Mouse (Mus musculus) thymus, adult 18-20 months (tissue): ENCODE measurements at regions not wholly inside any gene's neighbourhood (a gene's known extent, or its start where the extent isn't known, plus 50 kb on each side); places are given as distances from the start of the nearest gene placed in this dataset.

ENCODE experiments used
- DNase-seq, 2 experiments: peaks; one replicate each; pipeline ENCODE4 v3.0.0; 2022; ENCODE audit warnings: mixed read lengths in 2 of 2

DNA sequence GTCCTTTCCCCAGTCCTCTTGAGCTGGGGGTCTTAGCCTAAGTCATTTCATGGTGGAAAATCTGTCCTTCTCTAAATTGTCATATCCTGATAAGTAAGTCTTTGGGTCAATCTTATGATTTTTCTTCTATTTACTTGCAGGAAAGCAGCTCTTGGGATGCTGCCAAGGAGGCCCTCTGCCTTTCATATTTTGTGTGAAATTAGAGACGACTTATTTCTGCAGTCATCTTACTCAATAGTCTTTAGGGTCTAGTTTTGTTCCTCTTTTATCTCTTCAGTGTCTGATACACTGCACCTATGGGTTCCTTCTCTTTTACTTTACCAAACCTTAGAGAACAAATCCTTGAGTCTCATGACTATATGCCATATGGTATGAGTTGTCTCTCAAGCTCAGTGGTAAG lies 196.0 kb upstream of the Jun start:
- DNase-seq: no peak

DNA sequence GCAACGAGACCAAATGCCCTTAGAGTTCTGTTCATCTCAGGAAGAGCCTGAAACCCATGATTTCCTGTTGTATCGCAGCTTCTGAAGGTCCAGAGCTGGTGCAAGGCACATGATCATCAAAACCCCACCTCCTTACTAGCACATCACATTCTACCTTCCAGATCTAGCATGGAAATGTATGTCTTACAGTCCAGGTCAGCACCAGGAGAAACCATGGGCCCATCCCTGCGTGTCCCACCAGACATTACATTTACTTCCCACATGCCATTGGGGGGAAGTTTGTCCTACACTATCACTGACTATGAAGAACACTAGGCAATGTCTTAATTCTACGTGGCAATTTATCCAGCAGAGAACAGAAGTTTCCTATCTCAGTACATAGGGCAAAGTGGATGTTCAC lies 197.0 kb upstream of the Jun start:
- no peak for DNase-seq

DNA sequence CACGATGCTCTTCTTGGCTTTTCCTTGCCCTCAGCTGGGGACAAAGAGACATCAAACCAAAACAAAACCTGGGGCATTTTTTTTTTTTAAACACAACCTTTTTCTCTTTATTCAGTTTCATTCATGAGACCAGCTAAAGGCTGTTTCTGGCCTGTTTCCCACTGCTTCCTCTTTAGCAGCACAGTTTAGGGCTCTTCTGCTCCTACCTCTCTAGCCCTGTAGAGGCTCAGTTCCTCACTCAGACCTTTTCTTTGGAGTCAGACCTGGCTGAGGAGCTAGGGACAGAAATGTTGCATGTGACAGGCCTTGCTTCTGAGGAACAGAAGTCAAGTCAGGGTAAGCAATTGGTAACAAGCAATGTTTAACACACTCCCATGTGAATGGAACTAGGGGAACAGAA lies 198.1 kb upstream of the Jun start:
- DNase-seq: no peak

DNA sequence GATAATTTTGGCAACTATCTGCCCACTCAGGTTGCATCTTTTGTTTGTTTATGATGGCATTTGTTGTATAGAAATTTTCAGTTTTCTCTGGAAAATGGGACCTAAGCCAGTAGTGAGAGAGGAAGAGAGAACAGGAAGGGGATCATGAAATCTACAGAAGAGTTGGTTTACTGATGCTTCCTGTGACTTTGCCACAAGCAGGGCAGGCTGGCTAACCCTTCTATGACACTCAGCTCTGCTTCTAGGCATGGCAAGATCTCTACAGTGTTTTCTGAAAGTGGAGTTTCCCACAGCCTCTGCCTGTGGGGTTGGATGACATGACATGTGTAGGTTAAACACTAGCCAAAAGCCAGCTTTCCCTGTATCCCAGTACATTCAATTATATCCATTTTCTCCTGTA lies 217.7 kb upstream of the Jun start:
- no peak for DNase-seq

DNA sequence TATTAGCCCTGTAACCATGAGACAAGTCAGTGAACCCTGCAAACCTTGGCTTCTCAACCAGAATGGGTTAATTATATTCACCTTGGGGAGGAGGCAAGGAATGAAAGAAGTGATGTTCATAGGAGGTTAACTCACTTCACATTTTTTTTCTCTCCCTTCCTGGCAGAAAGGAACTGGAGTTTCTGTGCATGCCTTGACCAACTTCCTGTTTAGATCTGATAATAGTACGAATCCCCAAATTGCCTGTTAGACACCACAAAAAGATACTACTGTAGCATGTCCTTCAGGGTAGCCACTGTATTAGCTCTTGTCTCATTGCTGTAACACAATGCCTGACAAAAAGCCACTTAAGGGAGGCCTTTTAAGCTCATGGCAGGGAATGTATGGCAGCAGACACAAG lies 218.4 kb upstream of the Jun start:
- DNase-seq: no peak

DNA sequence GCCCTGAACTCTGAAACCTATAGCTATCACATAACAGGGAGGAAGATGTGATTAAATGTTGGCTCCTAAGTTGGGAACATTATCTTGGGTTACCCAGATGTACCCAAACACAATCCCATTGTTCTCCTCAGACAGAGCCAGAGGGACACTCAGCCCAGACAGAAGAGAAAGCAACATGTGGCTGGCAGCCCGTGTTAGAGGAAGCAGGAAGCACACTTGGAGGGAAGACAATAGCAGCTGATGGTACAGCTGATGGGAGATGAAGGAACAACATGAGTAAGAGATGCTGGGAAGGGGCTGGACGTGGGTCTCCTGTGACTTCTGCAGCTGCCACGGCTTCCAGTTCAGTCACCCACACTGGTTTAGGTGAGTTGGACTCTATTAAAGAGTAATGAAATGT lies 224.2 kb upstream of the Jun start:
- DNase-seq: no peak

DNA sequence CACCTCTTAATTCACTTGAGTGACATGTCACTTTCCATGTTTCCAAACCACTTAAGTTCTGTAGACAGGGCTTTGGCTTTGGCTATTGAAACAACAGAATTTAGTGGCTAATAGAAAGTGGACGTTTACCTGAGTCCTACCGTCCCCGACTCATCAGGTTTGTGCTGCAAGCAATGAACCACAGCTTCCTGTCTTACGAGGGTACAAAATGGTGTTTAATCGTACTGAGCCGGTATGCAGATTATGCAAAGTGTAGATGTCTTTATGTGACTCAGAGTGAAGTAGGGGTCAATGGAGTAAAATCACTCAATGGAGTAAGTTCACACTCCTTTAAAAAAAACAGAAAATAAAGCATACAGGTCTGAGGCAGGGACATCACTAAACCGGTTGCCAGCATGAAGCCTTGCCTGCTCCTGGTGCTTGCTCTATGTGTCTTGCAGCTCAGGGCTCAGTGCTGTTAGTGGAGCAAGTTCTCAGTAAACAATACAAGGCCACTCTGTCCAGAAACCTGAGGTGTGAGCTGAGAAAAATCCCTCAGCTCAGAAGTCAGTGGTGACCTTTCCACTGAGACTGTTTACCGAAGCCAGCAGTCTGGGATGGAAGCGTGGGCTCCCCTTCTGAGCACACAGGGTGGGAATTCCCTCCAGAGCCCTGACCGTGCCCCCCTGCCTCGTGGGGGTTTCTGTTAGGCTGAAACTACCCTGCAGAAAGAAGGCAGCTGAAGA lies 226.1 kb upstream of the Jun start:
- no peak for DNase-seq

DNA sequence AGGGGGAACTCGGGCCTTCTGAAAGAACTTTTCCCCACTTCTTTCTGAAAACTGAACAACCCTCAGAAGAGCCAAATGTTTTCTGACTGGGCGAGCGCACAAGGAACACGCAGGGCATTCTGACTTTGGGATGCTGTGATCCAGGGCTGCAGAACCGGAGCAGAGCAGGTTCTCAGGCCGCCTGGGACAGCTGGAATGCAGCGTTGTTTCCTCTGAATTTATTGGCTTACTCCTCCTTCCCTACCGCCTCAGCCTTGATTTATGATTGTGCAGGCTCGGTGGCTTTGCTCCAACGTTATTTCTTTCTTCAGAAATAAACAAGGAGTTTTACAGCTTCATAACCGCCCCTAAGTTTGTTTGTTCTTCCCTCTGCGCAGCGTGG lies 226.7 kb upstream of the Jun start:
- no peak for DNase-seq

DNA sequence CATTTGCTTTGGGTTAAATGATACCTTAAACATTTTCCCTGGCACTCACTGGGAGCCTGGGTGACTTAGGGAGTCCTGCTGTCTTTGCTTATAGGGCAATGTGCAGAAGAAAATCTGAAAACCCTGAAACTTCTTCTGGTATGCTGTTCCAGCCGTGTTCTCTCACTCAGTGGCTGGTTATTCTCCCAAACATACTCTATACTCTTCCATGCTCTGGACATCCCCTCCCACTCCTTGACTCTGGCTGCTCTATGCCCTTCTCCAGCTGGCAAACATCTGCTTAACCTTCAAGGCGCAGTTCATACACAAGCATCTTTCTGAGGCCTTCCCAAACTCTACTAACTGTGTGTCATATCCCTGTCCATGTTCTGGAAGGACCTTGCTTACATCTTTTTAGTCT lies 227.2 kb upstream of the Jun start:
- no peak for DNase-seq

DNA sequence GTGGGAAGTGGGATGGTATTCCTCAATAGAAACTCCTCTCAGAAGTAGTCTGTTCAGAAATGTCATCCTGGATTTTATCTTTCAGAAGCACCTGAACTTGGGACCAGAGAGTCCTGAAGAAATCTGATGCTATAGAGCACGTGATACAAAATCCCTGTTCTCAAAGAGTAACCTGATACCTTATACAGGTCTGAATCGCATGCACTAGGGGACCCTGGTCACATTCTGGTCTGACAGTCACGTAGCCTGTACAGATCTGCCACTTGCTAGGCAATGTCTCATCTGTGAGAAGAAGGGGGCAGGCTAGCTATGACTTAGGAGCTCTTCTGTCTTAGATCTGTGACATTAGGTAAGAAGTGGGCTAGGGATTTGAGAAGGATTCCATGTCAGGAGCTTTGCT lies 230.1 kb upstream of the Jun start:
- no peak for DNase-seq

DNA sequence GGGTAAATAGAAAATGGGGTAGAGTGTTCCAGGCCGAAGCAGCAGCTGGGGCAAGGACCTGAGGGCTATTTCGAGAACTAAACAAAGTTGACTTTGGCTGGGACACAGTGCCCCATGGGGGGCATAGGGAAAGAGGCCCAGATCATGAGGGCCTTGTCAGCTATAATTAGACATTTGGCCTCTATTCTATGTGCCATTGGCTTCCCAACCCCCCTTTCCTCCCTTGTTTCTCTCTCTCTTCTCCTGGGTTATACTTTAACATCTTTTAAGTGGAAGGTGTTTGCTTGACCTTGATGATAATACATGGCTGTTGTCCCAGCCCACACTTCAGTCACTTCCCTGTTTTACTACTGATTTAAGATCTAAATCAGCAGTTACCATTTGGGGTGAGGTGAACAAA lies 231.8 kb upstream of the Jun start:
- no peak for DNase-seq

DNA sequence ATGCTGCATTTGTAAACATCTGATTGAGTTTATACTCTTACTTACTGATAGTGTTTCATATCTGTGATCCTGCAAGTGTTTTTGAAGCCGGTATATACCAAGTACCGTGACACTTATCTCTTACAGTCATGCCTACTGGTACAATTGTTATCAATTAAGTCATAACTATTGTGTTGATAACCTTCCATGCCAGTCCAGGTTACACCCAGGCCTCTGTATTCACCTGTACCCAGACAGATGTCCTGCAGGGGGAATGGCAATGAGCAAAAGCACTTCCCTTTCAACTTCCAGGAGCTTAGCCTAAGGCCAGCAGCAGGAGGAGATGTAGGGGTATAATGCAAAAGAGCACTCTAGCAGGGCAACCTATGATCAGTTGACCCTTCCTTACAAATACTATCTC lies 232.2 kb upstream of the Jun start:
- DNase-seq: no peak

DNA sequence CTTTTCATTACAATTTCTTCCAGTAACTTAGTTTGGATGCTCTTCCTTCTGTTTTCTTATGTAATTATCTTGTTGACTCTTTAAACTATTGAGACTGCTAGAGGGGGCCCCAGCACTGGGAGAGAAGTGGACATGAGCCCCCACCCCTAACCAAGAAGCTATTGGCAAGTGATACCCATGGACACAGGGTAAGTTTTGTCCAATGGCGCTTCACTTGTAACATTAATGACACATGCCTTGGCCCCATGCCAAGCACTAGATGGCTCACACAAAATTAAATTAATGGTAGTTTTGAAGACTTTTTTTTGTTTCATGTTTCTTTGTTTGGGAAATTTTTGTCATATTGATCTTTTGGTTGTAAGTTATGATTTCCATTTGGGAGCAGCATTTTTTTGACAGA lies 232.7 kb upstream of the Jun start:
- DNase-seq: no peak

DNA sequence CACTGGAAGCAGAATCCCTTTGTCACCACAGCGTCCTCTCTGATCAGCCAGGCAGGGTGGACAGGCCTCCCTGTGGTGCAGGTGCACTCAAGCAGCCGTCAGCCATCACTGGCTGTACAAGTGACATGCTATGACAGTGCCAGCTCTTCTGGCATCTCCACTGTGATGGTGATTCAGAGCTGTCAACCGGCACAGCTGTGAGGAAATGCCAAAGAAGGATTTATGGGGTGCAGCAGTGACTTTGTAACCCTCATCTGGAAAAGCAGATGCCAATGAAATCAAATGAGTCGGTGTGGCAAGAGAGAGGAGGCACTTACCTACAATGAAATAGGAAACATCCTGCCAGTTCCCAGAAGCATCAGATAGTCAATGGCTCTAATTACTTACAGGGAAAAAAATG lies 238.3 kb upstream of the Jun start:
- no peak for DNase-seq

DNA sequence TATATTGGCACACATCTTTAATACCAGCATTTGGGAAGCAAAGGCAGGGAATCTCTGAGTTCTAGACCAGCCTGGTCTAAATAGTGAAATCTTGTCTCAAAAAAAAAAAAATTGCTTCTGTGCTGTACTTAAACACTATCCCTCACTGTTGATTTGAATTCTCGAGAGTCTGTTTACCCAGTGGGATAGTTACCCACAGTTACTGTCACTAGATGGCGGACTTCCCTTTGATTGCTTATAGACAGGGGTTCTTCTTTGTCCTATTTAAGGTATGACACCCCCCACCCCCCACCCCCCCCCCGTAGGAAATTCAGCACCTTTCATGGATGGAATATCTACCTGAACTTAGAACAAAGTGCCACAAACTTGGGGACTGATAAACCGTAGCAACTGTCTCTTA lies 242.1 kb upstream of the Jun start:
- no peak for DNase-seq

DNA sequence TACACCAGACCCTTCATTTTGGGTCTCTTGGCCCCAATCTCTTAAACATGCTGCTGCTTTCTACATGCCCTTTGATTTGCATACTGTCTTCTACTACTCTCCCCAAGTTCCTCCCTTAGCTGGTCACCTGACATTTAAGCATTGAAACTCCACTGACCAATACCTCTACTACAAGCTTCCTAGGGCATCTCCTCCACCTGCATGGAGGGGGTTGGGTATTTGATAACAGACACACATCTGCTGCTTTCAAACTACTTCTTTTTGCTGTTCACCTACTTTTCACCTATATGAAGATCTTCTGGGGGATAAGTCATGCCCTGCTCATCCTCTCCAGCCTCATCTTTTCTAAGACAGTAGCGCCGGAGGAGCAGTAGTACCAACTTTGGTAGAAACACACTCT lies 249.9 kb upstream of the Jun start:
- no peak for DNase-seq

DNA sequence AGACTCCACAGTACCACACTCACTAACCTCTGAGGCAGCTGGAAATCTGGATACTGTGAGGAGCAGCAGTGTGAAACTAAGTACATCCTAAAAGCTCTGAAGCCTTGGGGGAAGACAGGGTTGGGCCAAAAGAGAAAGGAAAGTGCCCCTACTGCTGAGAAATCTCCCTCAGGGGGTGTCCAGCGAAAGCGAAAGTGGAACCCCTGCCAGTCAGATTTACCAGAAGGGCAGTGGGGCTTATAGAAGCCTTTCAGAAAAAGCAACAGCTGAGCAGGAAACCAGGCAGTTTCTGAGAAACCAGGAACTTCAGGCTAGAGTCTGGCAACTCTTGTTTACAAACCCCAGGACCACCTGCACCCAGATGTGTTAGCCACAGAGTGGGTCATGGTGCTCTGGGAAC lies 251.3 kb upstream of the Jun start:
- DNase-seq: peak; percentile 10 to 34

DNA sequence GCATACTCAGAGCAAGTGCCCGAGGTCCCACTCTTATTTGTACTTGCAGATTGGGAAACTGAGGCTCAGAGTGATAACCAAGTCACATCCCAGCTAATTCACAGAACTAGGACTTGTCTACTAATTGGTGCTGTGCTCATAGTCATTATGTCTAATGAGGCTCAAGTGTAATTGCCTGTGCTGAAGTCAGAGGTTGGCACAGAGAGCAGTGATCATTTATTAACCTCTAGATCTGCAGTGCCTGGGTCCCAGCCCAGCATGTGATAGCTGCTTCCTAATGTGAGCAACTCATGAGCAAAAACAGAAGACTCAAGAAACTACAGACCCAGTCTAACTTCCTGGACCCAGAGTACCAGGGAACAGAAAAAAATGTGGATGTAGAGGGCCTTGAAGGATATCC lies 252.0 kb upstream of the Jun start:
- DNase-seq: no peak

DNA sequence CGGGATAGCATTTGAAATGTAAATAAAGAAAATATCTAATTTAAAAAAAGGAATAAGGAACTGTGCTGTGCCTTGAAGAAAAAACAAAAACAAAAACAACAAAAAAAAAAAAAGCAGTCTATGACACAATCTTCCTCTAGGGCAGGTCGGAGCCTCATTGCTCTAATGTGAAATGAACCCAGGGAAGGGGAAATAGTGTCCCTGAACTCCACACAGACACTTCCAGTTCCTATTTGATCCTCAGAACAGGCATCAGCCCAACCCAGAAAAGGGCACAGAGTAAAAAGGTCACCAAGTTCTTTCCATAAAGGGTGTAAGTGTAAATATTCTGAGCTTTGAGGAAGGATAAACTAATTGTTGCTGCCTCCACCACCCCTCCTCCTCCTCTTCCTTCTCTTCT lies 250.2 kb upstream of the Fggy start:
- DNase-seq: no peak

DNA sequence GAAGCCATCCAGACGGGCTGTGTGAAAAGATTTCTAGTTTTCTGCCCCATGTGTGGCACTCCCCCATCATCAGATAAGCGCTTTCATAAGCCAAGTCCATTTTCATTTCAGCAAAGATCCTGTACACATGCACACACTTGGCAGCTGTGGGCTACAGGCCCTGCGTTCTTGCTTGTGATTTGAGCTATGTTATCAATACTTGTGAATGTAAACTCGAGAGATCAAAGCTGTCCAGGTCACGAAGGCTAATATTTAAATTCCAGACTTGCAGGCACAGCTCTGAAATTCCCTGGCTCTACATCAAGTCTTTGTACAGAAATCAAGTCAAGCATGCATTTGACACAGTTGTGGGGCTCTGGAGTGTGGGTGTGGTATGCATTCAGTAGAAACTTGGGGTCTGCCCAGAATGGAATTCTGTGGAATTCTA lies 248.8 kb upstream of the Fggy start:
- DNase-seq: no peak

DNA sequence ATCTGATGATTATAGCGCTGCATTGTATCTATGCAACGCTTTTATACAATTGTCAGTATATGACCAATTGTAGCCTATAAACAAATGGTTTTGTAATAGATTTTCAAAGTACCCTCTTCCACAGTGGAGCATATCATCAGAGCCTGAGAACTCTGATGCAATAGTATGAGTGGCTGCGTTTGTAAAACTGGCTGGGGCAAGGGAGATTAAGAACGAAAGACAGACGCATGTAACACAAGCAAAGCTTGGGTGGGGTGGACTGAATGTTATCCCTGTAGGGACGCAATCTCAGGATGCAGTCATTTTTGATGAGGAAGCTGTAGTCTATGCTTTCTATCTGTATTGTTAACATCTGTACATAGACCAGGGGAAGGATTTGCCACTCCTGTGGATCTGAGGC lies 246.9 kb upstream of the Fggy start:
- no peak for DNase-seq

DNA sequence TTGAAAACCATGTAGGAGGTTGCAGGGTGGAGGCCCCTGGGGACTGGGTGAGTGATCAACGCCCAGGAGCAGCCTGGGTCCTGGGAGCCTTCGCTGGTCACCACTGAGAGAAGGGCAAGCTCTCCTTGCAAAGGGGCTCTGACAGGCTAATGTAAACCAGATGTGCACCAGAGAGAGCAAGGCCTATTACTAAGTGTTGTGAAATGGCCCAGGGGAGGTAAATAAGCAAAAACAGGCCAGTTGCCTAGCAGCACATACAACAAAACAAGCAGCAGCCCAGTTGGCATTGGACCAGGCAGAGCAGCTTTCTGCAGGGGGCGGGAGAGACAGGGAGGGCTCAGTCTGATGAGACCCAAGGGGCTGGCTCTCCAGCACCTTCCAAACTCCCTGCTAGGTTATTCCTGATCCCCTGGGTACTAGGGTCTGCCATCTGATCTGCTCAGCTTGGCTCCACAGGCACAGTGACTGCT lies 239.5 kb upstream of the Fggy start:
- DNase-seq: peak in 1 of 2 experiments; percentile 4

DNA sequence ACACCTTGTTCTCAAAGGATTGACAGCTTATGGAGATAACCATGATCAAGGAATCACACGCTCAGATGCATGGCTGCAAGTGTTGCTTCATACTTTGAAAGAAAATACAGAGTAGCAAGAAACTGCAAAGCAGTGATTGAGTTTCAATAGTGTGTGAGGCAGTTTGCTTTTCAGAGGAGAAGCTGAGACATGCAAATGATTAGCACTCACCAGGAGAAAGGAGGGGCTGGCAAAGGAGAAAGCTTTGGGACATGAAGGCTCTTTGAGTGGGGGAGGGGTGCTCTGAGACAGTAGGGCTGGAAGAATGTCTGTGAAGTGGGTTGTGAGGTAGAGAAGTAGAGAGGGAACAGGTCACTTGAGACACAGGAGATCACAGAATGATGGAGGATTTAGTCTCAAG lies 238.7 kb upstream of the Fggy start:
- no peak for DNase-seq

DNA sequence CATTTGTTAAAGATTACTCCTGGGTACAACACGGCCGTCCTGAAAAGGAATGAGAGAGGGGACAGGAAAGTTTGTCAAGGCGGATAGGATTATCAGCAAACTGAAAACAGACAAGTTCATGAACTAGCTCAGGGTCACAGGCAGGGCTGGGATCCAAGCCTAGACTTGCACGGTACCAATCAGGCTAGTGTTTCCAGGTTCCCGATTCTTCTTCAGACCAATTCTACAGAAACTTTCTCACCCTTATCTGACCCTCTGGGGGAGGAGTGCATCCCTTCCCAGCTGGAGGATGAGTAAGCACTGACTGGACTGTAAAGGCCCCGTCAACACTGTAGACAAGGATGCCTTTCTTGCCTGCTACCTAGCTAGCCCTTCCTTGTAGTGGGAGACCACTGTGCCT lies 238.3 kb upstream of the Fggy start:
- no peak for DNase-seq

DNA sequence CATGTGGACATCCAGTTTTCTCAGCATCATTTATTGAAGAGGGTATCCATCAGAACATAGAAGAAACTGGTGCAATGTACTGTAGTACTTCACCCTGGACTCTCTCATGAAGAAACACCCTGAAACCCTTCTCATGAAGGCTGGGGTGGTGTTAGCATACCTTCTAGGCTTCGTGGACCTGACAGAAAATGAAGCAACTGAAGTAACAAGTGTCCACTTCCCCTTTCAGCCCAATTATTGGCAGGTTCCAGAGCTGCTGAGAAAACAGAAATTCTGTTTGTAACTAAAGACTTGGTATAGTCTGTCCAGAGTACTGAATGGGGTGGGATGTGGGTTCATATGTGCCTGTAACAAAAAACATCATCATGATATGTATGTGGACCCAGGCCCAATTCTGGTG lies 231.4 kb upstream of the Fggy start:
- DNase-seq: no peak

DNA sequence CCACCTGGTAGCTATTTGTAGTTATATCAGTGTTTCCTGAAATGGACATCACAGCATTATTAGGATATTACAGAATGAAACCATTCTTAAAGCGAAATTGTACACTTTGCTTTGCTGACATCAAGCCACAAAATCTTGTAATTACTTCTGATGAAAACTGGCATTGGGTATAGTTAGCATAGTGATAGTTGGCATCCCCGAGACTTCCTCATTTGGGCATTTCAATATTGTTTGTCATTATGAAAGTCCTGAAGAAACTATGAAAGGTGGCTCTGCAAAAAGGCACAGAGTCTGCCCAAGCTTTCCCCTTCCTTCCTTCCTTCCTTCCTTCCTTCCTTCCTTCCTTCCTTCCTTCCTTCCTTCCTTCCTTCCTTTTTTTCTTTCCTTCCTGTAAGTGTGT lies 217.5 kb upstream of the Fggy start:
- DNase-seq: no peak
